Mouse (Mus musculus): Measurements from ENCODE around the gene Tuba1a.

- TF ChIP-seq POLR2A (IDR thresholded peaks at IDR 0.05; ENCODE audit: low read depth, low read length), result no peak
- no peak for TF ChIP-seq CTCF (IDR thresholded peaks at IDR 0.05; ENCODE audit: extremely low read depth, insufficient read depth, insufficient read length, insufficient replicate concordance)
These were observed 11.4 kb downstream of the Tuba1a start for GRCm38 (mm10) chr15:98942081-98942480.
